Mouse (Mus musculus): Measurements from ENCODE around the gene 1700037H04Rik. TPM values are rescaled to one million over a fixed set of nuclear protein-coding genes. Genes with fewer than 3 reads are reported as not detected.

Gene 1700037H04Rik
- polyA plus RNA-seq, 1 experiment from 2014 or later = 61.6 TPM

DNA sequence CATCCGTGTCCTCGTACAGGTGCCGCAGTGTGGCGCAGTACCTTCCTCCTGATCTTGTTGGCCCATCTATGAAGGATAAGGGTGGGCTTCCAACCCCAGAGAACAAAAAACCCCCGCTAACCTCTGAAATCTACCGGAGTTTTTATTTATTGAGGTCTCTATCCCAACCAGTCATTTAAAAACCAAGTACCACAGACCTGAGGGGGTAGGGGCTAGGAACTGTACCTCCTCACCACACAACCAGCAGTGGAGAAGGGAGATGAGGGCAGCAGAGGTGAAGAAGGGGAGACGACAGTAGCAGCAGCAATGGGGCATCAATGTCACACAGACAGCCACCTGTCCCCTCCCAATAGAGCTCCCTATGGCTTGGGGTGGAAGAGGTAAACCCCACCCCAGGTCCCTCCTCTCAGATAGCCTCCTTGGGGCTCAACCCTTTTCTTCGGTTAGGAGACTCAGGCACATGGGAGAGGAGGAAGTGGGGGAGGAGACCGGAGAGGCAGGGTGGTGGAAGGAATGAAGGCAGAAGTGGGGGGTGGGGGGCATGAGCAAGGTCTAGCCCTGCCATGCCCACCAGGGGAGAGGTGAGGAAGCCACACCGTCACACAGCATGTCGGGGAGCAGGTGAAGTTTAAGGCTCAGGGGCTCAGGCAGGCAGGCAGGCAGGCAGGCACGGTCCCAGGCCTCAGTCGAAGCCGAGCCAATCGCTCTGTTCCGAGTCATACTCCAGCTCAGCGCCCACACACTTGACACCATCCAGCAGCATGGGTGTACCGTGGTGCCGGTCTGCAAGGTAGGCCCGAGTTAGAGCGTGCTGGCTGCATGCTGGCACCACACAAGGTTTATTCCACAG lies 13.5 kb downstream of the 1700037H04Rik start:
- H3K4me2 ChIP-seq (ENCODE audit: low read depth, low read length) = no peak overlapping the region
- no peaks in the 10 kb centered on the region for H3K27me3 ChIP-seq (ENCODE audit: insufficient read depth, low read length)
- no peaks in the 10 kb centered on the region for H3K9me3 ChIP-seq (ENCODE audit: low read length)
- 79% methylated on average over 20 of the region's 21 CpGs for WGBS (ENCODE audit: insufficient replicate concordance)
- peaks cover 8% of the 10 kb centered on the region for H3K4me1 ChIP-seq (ENCODE audit: insufficient read depth)
- peaks cover 63% of the 10 kb centered on the region for H3K36me3 ChIP-seq (replicated peaks; ENCODE audit: insufficient read depth, low read length)
- H3K27ac ChIP-seq (ENCODE audit: low read depth) = no peak overlapping the region
- TF ChIP-seq EP300 (IDR thresholded peaks at IDR 0.05; ENCODE audit: low read depth) = no peak
- TF ChIP-seq CTCF (IDR thresholded peaks at IDR 0.05; ENCODE audit: low read depth) = no peak
- H3K4me3 ChIP-seq (ENCODE audit: low read depth, low read length) = no peak overlapping the region
- H3K9ac ChIP-seq (replicated peaks) = no peak overlapping the region
- DNase-seq (no peak), ATAC-seq (no peak)

DNA sequence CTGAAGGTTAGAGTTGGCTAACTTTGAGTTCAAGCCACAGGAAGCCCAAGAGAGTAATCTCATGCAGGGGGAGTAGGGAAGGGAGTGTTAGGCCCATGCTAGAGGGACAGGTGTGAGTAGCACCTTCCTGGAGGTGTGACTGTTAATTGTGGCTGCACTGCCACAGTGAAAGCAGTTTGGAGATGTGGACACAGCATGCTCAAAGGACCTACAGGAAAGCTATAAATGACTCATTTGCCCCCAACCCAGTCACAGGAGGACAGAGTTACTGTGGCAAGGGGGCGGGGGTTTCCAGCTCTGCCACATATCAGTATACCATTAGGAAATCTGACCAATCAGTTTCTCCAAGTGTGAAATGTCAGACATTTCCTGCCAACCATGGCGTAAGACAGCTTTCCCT lies 14.3 kb downstream of the 1700037H04Rik start:
- Histone ChIP-seq H3K4me1 (ENCODE audit: insufficient read depth) (peaks cover 8% of the 10 kb centered on the region), H3K36me3 (replicated peaks; ENCODE audit: insufficient read depth, low read length) (peaks cover 54% of the 10 kb centered on the region)
- TF ChIP-seq CTCF (IDR thresholded peaks at IDR 0.05; ENCODE audit: low read depth) = no peak
- TF ChIP-seq EP300 (IDR thresholded peaks at IDR 0.05; ENCODE audit: low read depth) = no peak

DNA sequence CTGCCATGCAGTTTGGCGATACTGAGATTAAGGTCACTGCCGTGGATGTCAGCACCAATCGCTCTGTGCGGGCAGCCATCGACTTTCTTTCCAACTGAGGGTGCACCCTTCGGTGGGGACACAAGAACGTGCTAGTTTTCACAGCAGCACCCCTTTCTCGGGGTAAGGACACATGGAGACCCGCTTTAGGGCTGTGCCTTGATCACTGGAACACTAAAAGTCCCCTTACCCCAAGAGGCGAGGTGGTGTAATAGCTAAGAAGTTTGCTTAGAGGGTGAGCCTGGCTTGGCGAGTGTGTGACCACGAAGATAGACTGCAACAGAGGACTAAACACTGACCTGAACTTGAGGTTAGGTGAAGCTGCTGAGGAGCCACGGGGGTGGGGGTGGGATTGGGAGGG lies 14.8 kb downstream of the 1700037H04Rik start:
- TF ChIP-seq CTCF (IDR thresholded peaks at IDR 0.05; ENCODE audit: low read depth) (no peak), EP300 (IDR thresholded peaks at IDR 0.05; ENCODE audit: low read depth) (no peak)
- Histone ChIP-seq H3K27me3 (ENCODE audit: insufficient read depth, low read length) (no peaks in the 10 kb centered on the region), H3K9ac (replicated peaks) (no peak overlapping the region), H3K36me3 (replicated peaks; ENCODE audit: insufficient read depth, low read length) (peaks cover 54% of the 10 kb centered on the region), H3K4me3 (ENCODE audit: low read depth, low read length) (no peak overlapping the region), H3K9me3 (ENCODE audit: low read length) (no peaks in the 10 kb centered on the region), H3K4me1 (ENCODE audit: insufficient read depth) (peaks cover 8% of the 10 kb centered on the region), H3K4me2 (ENCODE audit: low read depth, low read length) (no peak overlapping the region), H3K27ac (ENCODE audit: low read depth) (no peak overlapping the region)
- 76% methylated on average over 13 of the region's 13 CpGs for WGBS (ENCODE audit: insufficient replicate concordance)
- no peak for DNase-seq
- no peak for ATAC-seq

More for the DNA sequence above, 14.3 kb downstream of the 1700037H04Rik start:
- ATAC-seq = no peak
- H3K9ac ChIP-seq (replicated peaks) = no peak overlapping the region
- no peak overlapping the region for H3K4me2 ChIP-seq (ENCODE audit: low read depth, low read length)
- no peaks in the 10 kb centered on the region for H3K27me3 ChIP-seq (ENCODE audit: insufficient read depth, low read length)
- no peak overlapping the region for H3K27ac ChIP-seq (ENCODE audit: low read depth)
- WGBS (ENCODE audit: insufficient replicate concordance) = 81% methylated on average over 2 of the region's 2 CpGs
- no peaks in the 10 kb centered on the region for H3K9me3 ChIP-seq (ENCODE audit: low read length)
- no peak overlapping the region for H3K4me3 ChIP-seq (ENCODE audit: low read depth, low read length)
- no peak for DNase-seq

DNA sequence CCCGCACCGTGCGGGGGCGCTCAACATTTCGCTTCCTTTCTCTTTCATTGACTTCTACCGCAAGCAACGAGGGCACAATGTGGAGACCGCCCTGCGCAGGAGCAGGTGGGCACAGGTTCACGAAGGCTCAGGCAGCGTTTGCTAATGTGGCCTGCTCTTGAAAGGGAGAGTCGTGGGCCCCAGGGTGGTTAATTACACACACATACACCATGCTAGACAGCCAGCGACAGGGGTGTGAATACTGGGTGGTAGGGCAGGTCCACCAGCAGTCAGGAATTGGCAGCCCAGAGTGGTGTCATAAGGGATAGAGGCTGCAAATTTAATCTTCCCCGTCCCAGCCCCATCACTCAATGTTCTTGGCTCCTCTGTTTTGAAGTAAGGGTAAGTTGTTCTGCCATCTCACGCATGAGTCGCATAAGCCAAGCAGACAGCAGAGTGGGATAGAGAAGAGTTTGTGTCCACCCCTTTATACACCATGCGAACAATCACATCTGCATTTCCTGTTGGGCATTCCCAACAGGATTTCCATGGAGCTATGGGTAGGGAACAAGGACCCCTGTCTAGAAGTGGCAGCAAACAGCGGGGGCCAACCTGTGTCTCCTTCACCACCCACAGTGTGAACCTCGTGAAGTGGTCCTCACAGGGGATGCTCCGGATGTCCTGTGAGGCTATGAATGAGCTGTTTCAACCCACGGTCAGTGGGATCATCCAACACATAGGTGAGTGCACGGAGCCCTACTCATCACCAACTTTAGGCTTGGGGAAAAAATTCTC lies 16.7 kb downstream of the 1700037H04Rik start:
- Histone ChIP-seq H3K27ac (ENCODE audit: low read depth) (no peak overlapping the region), H3K9me3 (ENCODE audit: low read length) (no peaks in the 10 kb centered on the region), H3K27me3 (ENCODE audit: insufficient read depth, low read length) (no peaks in the 10 kb centered on the region), H3K9ac (replicated peaks) (no peak overlapping the region; the same call in 1 of the 2 replicates), H3K4me3 (ENCODE audit: low read depth, low read length) (no peak overlapping the region), H3K4me2 (ENCODE audit: low read depth, low read length) (no peak overlapping the region), H3K4me1 (ENCODE audit: insufficient read depth) (peaks cover 12% of the 10 kb centered on the region), H3K36me3 (replicated peaks; ENCODE audit: insufficient read depth, low read length) (peaks cover 39% of the 10 kb centered on the region)
- TF ChIP-seq CTCF (IDR thresholded peaks at IDR 0.05; ENCODE audit: low read depth) (no peak), EP300 (IDR thresholded peaks at IDR 0.05; ENCODE audit: low read depth) (no peak)
- peak; percentile 28 for ATAC-seq
- WGBS (ENCODE audit: insufficient replicate concordance) = 78% methylated on average over 22 of the region's 22 CpGs
- DNase-seq = no peak

DNA sequence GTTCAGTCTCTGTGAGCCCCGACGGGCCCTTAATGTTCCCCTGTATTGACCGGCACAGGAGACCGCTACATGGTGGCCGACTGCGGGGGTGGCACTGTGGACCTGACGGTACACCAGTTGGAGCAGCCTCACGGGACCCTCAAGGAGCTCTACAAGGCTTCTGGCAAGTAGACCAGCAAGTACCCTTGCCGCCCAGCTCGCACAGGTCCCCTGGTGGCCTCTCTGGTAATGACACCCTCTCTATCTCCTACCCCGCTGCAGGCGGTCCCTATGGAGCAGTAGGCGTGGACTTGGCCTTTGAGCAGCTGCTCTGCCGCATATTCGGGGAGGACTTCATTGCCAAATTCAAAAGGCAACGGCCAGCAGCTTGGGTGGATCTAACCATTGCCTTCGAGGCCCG lies 17.3 kb downstream of the 1700037H04Rik start:
- peaks cover 33% of the 10 kb centered on the region for H3K36me3 ChIP-seq (replicated peaks; ENCODE audit: insufficient read depth, low read length)
- H3K4me3 ChIP-seq (ENCODE audit: low read depth, low read length) = no peak overlapping the region
- ATAC-seq (peak; percentile 86), DNase-seq (peak; percentile 89)
- WGBS (ENCODE audit: insufficient replicate concordance) = 29% methylated on average over 18 of the region's 18 CpGs
- no peak overlapping the region for H3K27ac ChIP-seq (ENCODE audit: low read depth)
- H3K27me3 ChIP-seq (ENCODE audit: insufficient read depth, low read length) = no peaks in the 10 kb centered on the region
- no peaks in the 10 kb centered on the region for H3K9me3 ChIP-seq (ENCODE audit: low read length)
- TF ChIP-seq CTCF (IDR thresholded peaks at IDR 0.05; ENCODE audit: low read depth) (peak; percentile 95), EP300 (IDR thresholded peaks at IDR 0.05; ENCODE audit: low read depth) (no peak)
- peaks cover 12% of the 10 kb centered on the region for H3K4me1 ChIP-seq (ENCODE audit: insufficient read depth)
- no peak overlapping the region; the same call in 1 of the 2 replicates for H3K9ac ChIP-seq (replicated peaks)
- H3K4me2 ChIP-seq (ENCODE audit: low read depth, low read length) = no peak overlapping the region

DNA sequence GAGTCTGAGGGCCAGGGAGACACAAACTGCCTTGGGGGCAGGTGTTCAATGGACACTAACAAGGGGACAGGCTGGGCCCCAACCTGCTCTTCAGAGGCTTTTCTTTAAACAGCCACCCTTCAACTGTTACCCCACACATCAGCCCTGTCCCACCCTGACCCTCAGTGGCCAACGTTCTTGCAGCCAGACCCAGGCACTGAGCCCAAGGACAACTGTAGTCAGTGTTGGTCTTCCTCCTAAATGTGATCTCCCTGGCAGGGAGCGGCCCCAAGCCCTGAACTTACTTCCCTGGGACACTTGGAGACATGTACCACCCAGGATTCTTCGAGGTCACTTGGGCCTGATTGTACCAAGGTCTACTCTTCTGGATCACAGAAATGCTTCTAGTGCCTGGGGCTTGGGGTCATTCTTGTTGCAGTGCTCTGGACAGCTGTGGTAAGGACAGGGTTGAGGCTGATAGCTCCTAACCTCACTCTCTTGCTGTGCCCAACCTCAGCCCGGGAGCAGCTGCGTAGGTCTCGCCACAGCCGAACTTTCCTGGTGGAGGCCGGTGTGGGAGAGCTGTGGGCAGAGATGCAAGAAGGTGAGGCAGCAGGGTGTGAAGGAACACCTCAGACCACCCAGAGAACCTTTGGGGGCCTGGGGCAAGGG lies 18.4 kb downstream of the 1700037H04Rik start:
- no peaks in the 10 kb centered on the region for H3K9me3 ChIP-seq (ENCODE audit: low read length)
- peak; percentile 19 for DNase-seq
- no peak for ATAC-seq
- no peak overlapping the region for H3K4me2 ChIP-seq (ENCODE audit: low read depth, low read length)
- H3K9ac ChIP-seq (replicated peaks) = no peak overlapping the region
- H3K27me3 ChIP-seq (ENCODE audit: insufficient read depth, low read length) = no peaks in the 10 kb centered on the region
- H3K4me3 ChIP-seq (ENCODE audit: low read depth, low read length) = no peak overlapping the region
- H3K27ac ChIP-seq (ENCODE audit: low read depth) = no peak overlapping the region
- H3K4me1 ChIP-seq (ENCODE audit: insufficient read depth) = peaks cover 20% of the 10 kb centered on the region
- 85% methylated on average over 8 of the region's 8 CpGs for WGBS (ENCODE audit: insufficient replicate concordance)
- no peak for TF ChIP-seq EP300 (IDR thresholded peaks at IDR 0.05; ENCODE audit: low read depth)
- no peak for TF ChIP-seq CTCF (IDR thresholded peaks at IDR 0.05; ENCODE audit: low read depth)
- peaks cover 22% of the 10 kb centered on the region for H3K36me3 ChIP-seq (replicated peaks; ENCODE audit: insufficient read depth, low read length)

Measured in liver, postnatal 0 days (tissue).